Mouse (Mus musculus) neutrophil, adult 83 days (primary cell): Measurements from ENCODE around the gene Scgb2b11. TPM values are rescaled to one million over a fixed set of nuclear protein-coding genes. Genes with fewer than 3 reads are reported as not detected.

ENCODE experiments used
- total RNA-seq, 2 experiments: library from RNA; stranded (reverse); gene quantifications; one replicate each; pipeline ENCODE4 v1.2.4; 2023

The Scgb2b11 gene
- not detected for total RNA-seq

DNA sequence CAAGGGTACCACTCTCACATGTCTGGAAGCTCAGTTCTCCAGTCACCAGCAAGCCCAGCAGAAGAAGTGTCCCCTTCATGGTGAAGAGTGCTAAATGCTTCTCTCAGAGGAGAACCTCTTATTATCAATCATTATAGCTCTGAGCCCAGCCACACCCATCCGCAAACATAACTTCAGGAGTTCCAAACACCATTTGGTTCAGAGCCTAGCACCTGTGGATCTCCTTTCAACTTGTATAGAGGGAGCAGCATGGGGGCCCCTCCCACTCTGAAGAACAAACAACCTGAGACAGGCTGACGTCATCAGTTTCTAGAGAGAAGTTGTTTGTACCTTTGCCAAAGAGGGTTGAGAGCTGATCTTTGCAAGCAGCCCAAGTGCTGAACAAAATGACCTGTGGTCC, at the start of gene Scgb2b11:
Gene Scgb2b11, minus strand, starts transcription at position 101 of the 400 bp plus-strand sequence.

GRCm38 (mm10) chr7:32222540-32222939, 11.6 kb upstream of the Scgb2b11 start, which contains the start of gene Scgb1b11:
TSS of gene Scgb1b11 (plus strand) at chr7:32222840.

Other genes with a start within 250 kb of the Scgb2b11 start
- gene Scgb1b10, start 110.3 kb downstream of the Scgb2b11 start, total RNA-seq: not detected
- gene Scgb1b11, start 11.7 kb upstream of the Scgb2b11 start, total RNA-seq: not detected
- gene Scgb2b12, start 116.1 kb upstream of the Scgb2b11 start, total RNA-seq: not detected
- not detected for gene Scgb1b12, start 123.0 kb upstream of the Scgb2b11 start, total RNA-seq
- not detected for gene Scgb1b29, start 230.4 kb upstream of the Scgb2b11 start, total RNA-seq